Mouse (Mus musculus): ENCODE data around the gene Trim14. TPM values are rescaled to one million over a fixed set of nuclear protein-coding genes. Genes with fewer than 3 reads are reported as not detected.

The Trim14 gene
- total and polyA plus RNA-seq, 2 experiments from 2014 or later, result 0.75 to 1.8 TPM

GRCm38 (mm10) chr4:46451758-46452480, 84.0 kb downstream of the Trim14 start:
- H3K9me3 ChIP-seq (ENCODE audit: low read length), result no peaks in the 10 kb centered on the region

GRCm38 (mm10) chr4:46451240-46451757, 84.6 kb downstream of the Trim14 start:
- ATAC-seq (ENCODE audit: low FRiP score), result peak; percentile 33
- WGBS, result 2% methylated on average over 43 of the region's 70 CpGs
- peak overlapping the region; percentile 92 for H3K4me3 ChIP-seq (ENCODE audit: low read depth, low read length)

More at GRCm38 (mm10) chr4:46451758-46452480, 84.0 kb downstream of the Trim14 start:
- Histone ChIP-seq H3K27me3 (ENCODE audit: insufficient read depth, low read length) (no peaks in the 10 kb centered on the region), H3K9ac (replicated peaks; ENCODE audit: low read length, poor library complexity, severe bottlenecking) (peak overlapping the region; percentile 90), H3K4me3 (ENCODE audit: low read depth, low read length) (peak overlapping the region; percentile 92), H3K4me1 (ENCODE audit: insufficient read depth, low read length) (no peaks in the 10 kb centered on the region), H3K4me2 (ENCODE audit: low read depth, low read length, poor library complexity, severe bottlenecking) (peak overlapping the region; percentile 61), H3K36me3 (ENCODE audit: insufficient read depth, low read length) (no peaks in the 10 kb centered on the region), H3K27ac (ENCODE audit: low read depth, low read length) (peak overlapping the region; percentile 94)
- DNase-seq (ENCODE audit: low spot score) (peak; percentile 86), ATAC-seq (ENCODE audit: low FRiP score) (peak; percentile 73)
- 2% methylated on average over 83 of the region's 111 CpGs for WGBS
- TF ChIP-seq CTCF (IDR thresholded peaks at IDR 0.05), result no peak

DNA sequence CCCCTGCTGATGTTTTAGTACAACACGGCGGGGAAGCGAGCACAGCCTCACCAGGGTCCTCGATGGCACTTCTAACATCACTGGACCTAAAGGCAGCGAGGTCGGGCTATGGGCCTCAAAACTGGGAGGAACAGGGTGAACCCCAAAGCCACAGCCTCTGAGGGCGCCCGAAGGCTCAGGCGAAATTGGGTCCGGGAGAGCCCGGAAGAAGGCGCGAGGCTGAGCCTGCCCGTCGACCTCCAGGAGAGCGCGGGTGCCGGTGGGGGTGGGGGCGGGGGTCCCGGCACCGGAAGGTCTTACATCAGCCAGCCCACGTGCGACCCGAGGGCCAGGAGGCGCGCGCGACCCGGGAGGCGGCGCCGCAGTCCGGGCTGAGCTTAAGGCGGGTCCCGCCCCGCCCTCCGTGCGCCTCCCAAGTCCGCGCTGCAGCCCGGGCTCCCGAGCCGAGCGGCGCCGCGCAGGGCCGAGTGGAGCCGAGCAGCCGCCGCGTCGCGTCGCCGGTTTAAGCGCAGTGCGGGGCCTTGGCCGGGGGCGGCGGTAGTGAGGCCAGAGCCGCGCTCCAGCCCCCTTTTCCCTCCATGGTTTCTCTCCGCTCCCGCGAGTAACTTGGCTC, 85.3 kb downstream of the Trim14 start, which contains the start of gene Anp32b:
TSS of gene Anp32b (plus strand) at position 384 of the 613 bp plus-strand sequence.
- peak within 1 kb of the TSS; percentile 90 for H3K9ac ChIP-seq (replicated peaks; ENCODE audit: low read length, poor library complexity, severe bottlenecking)
- under 1% methylated on average over 38 of the region's 66 CpGs for WGBS

More at GRCm38 (mm10) chr4:46451240-46451757, 84.6 kb downstream of the Trim14 start:
- Histone ChIP-seq H3K4me1 (ENCODE audit: insufficient read depth, low read length) (no peaks in the 10 kb centered on the region), H3K36me3 (ENCODE audit: insufficient read depth, low read length) (no peaks in the 10 kb centered on the region), H3K9me3 (ENCODE audit: low read length) (no peaks in the 10 kb centered on the region), H3K27me3 (ENCODE audit: insufficient read depth, low read length) (no peaks in the 10 kb centered on the region), H3K4me2 (ENCODE audit: low read depth, low read length, poor library complexity, severe bottlenecking) (peak overlapping the region; percentile 61), H3K9ac (replicated peaks; ENCODE audit: low read length, poor library complexity, severe bottlenecking) (peak overlapping the region; percentile 90), H3K27ac (ENCODE audit: low read depth, low read length) (peak overlapping the region; percentile 94)
- no peak for TF ChIP-seq CTCF (IDR thresholded peaks at IDR 0.05)
- peak; percentile 50 for DNase-seq (ENCODE audit: low spot score)

DNA sequence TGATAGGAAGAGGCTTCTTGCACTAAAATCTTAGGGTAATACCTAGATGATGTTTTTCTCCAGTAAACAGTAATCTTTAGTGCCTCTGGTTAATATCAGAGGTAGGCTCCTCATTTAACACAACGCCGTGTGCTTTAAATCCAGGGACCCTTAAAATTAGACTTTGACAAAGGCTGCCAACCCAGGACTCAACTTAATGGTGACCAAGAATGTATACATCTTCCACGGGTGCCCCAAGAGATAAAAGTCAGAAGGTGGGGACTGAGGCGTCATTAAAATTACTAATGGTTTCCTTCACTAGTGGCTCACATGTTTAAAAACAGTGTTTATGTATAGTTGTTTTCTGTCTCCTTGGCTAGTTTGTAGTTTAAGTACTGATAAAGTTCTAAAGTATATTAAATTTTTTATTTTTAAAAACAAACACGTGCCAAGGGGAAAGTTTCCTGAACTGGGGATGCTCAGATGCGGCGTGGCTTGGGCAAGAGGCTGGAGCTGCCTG, 85.9 kb downstream of the Trim14 start:
- H3K4me2 ChIP-seq (ENCODE audit: low read depth, low read length, poor library complexity, severe bottlenecking), result peak overlapping the region; percentile 61
- H3K36me3 ChIP-seq (ENCODE audit: insufficient read depth, low read length), result no peaks in the 10 kb centered on the region
- no peak for ATAC-seq (ENCODE audit: low FRiP score)
- no peak for DNase-seq (ENCODE audit: low spot score)
- peak overlapping the region; percentile 90 for H3K9ac ChIP-seq (replicated peaks; ENCODE audit: low read length, poor library complexity, severe bottlenecking)
- 36% methylated on average over 7 of the region's 7 CpGs for WGBS
- TF ChIP-seq CTCF (IDR thresholded peaks at IDR 0.05), result no peak
- no peaks in the 10 kb centered on the region for H3K9me3 ChIP-seq (ENCODE audit: low read length)
- no peak overlapping the region for H3K27ac ChIP-seq (ENCODE audit: low read depth, low read length)
- peak overlapping the region; percentile 92; the same call in 1 of the 2 replicates for H3K4me3 ChIP-seq (ENCODE audit: low read depth, low read length)
- no peaks in the 10 kb centered on the region for H3K27me3 ChIP-seq (ENCODE audit: insufficient read depth, low read length)
- H3K4me1 ChIP-seq (ENCODE audit: insufficient read depth, low read length), result no peaks in the 10 kb centered on the region

More for the DNA sequence above, 85.3 kb downstream of the Trim14 start, which contains the start of gene Anp32b:
- Histone ChIP-seq H3K27me3 (ENCODE audit: insufficient read depth, low read length) (no peaks in the 10 kb centered on the region), H3K27ac (ENCODE audit: low read depth, low read length) (peak within 1 kb of the TSS; percentile 94), H3K4me1 (ENCODE audit: insufficient read depth, low read length) (no peaks in the 10 kb centered on the region), H3K9me3 (ENCODE audit: low read length) (no peaks in the 10 kb centered on the region), H3K36me3 (ENCODE audit: insufficient read depth, low read length) (no peaks in the 10 kb centered on the region), H3K4me3 (ENCODE audit: low read depth, low read length) (peak within 1 kb of the TSS; percentile 92), H3K4me2 (ENCODE audit: low read depth, low read length, poor library complexity, severe bottlenecking) (peak within 1 kb of the TSS; percentile 61)
- peak; percentile 70 for TF ChIP-seq CTCF (IDR thresholded peaks at IDR 0.05)
- ATAC-seq (ENCODE audit: low FRiP score), result peak; percentile 92
- peak; percentile 93 for DNase-seq (ENCODE audit: low spot score)

- TF ChIP-seq CTCF (IDR thresholded peaks at IDR 0.05), result no peak
- DNase-seq (ENCODE audit: low spot score) (peak; percentile 42), ATAC-seq (ENCODE audit: low FRiP score) (no peak)
These were observed 87.1 kb downstream of the Trim14 start for GRCm38 (mm10) chr4:46448886-46449285.

More at GRCm38 (mm10) chr4:46448886-46449285, 87.1 kb downstream of the Trim14 start:
- H3K4me1 ChIP-seq (ENCODE audit: insufficient read depth, low read length), result no peaks in the 10 kb centered on the region
- no peaks in the 10 kb centered on the region for H3K27me3 ChIP-seq (ENCODE audit: insufficient read depth, low read length)
- WGBS, result 30% methylated on average over 6 of the region's 6 CpGs
- H3K9ac ChIP-seq (replicated peaks; ENCODE audit: low read length, poor library complexity, severe bottlenecking), result no peak overlapping the region
- H3K9me3 ChIP-seq (ENCODE audit: low read length), result no peaks in the 10 kb centered on the region
- H3K27ac ChIP-seq (ENCODE audit: low read depth, low read length), result no peak overlapping the region
- no peaks in the 10 kb centered on the region for H3K36me3 ChIP-seq (ENCODE audit: insufficient read depth, low read length)
- H3K4me2 ChIP-seq (ENCODE audit: low read depth, low read length, poor library complexity, severe bottlenecking), result no peak overlapping the region
- H3K4me3 ChIP-seq (ENCODE audit: low read depth, low read length), result no peak overlapping the region

Measured in midbrain, postnatal 0 days (tissue).